Mouse (Mus musculus) B cell, adult 2 months (primary cell): ENCODE measurements around the gene Pde11a.

ENCODE experiments used
- DNase-seq, 2 experiments: peaks; one replicate each; pipeline ENCODE4 v3.0.0; 2022

Gene Pde11a

DNA sequence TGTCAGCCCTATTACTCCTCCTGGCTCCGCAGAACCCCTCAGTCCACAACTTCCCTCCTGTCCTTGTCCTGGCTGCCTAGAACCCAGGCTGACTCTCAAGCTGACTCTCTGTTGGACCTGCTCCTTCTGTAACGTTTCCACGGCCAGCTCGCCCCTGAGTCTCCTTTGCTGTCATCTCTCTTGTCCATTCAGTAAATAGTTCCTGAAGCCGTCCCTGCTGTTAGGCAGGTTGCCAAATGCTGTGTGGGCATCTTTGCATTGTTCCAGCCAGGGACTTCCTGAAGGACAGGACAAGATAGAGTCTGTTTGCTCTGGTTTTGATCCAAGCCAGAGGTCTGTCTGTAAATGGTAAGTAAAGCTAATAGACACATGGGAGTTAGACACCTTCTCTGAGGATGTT is 250.2 kb downstream of the Pde11a start:
- DNase-seq, result no peak

DNA sequence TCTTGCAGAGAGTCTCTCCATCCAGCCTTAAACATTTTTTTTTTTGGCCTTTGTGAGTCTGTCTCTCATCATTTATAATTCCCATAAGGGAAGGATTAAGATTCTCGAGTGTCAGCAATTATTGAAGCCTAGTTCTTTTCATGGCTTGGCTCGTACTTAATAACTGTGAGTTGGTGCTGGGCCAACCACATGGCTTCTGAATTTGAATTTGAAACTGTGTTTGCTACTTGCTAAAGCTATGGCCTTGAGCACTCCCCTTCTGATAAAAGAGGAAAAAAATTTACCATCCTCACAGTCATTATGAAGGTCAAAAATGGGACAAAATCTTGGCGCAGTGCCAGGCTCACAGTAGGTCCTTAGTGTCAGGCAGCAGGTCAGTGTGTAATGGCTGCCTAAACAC is 251.4 kb downstream of the Pde11a start:
- DNase-seq, result no peak

DNA sequence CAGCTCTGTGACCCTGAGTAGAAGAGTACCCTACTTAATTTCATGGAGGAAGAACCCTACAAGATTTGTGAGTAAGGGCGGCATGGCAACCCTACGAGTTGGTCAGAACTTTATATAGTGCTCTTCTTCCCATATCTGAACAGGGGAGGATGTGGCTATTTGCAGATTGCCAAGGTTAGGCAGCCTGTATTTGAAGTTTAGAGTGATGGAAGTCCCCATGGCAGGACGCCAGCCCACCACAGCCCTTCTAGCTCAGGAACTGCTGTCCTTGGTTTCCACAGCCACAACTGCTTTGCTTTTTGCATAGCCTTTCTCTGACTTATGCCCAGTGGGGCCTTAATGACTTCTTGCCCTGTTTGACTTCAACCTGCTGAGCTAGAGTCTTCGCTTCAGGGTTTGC is 253.6 kb downstream of the Pde11a start:
- no peak for DNase-seq

DNA sequence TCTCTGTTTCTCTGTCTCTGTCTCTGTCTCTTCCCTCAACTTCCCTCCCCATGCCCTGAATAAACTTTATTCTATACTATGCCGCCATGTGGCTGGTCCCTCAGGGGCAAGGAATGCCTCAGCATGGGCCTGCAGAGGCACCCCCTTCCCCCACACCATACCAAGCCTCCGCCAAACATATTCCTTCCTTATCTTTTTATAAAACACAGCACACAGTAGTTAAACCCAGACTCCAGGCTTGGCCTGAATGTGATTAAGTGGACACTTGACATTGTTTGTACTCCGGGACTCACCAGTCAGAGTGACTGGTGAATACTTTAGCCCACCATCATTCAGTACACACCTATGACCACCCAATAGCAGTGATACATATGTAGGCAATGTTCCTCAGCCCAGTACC is 254.7 kb downstream of the Pde11a start:
- no peak for DNase-seq

DNA sequence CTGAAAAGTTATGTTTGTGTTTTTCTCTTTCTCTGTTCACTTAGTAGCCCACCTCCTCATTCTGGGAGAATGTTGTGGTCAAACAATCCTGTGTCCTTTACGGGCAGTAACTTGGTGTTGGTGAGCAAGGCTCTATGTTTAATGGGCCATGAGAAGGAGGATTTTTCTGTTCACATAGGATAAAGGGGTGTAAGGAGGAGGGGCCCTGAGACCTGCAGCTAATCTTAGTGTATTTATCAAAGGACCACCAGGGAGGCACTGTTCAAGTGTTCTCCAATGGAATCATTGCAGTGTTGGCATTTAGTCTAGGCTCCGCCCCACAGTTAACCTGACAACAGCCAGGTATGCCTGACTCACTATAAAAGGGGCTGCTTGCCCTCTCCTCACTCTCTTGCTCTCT is 255.2 kb downstream of the Pde11a start:
- no peak for DNase-seq

DNA sequence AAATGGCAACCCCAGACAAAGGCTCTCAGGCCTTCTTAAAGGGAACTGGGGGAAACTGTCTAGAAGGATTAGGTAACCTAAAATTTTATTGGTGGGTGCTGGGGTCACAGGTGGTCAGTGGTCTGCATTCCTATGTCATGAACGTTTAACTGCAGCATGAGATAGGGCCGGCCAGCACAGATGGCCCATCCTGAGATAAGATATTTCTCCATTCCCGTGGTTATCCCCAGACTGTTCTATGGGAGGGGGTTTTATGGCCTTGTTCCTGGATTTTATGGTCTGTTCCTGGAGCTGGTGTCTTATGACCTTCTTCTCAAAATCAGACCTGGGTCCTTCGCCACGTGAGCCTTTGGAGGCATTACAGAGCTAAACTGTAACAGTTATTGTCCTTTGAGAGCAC is 256.6 kb downstream of the Pde11a start:
- no peak for DNase-seq

DNA sequence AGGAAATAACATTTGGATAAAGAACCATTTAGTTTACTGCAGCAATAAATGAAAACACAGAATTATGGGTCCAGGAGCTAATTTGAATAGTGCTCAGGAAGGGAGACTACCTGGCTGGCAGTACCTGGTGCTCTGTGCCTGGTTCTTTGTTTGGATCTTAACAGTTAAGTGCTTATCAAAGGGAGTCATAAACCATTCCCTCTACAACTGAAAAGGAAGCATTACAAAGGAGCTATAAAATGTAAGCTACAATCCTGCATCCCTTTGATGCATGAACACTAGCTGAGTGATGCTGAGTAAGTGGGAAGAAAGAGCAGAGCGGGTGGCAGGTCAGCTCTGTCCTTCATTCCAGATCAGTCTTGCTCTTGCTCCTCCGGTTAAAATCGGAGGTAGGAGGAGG is 258.0 kb downstream of the Pde11a start:
- DNase-seq, result no peak

DNA sequence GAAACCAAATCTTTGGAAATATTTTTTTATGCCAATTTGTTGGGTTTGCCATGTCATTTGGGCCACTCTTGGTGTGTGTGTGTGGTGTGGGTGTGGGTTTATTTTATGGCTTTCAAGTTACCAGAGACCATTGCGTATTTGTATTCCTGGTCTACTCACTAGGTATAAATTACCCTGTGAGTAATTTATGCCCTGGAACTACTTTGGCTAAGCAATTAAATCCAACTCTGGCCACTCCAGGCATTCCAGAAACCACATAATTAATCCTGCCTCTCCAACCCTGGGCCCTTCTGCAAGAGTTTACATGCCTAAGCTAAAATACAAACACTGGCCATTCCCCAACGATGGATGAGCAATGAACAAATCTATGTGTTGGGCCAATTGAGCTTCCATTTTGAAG is 261.7 kb downstream of the Pde11a start:
- DNase-seq, result no peak

DNA sequence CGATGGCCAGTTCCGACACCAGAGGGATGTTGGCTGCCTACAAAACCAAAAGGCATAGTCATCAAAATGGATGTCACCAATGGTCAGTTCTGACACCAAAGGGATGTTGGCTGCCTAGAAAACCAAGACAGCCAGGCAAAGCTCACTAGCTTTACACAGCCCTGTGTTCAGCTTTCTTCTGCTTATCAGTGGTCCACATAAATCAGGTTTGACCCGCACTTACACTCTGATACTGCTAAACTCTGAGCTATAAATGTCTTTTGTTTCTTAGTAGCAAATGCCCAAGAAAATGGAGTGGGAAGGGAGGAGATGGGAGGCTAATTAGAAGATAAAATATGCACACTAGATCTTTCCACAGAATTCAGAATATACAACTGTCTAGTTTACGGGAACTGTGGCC is 262.5 kb downstream of the Pde11a start:
- DNase-seq, result no peak

DNA sequence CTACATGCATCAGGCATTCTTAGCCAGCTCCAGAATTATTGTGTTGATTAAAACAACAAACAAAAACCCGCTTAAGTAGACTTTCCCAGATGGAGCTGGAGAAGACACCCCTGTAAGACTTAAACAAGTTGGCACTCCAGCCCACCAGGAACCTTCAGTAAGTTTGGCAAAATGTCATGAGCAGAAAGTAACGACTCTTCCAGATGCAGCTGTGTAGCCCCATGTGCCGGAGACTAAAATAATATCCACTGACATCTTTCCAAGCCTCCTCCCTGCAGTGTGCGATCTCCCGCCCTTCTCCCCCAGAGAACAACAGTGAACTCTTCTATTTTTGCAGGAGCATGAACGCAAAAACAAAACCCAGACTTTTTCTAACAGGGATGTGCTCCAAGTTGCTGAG is 265.5 kb downstream of the Pde11a start:
- DNase-seq, result no peak

DNA sequence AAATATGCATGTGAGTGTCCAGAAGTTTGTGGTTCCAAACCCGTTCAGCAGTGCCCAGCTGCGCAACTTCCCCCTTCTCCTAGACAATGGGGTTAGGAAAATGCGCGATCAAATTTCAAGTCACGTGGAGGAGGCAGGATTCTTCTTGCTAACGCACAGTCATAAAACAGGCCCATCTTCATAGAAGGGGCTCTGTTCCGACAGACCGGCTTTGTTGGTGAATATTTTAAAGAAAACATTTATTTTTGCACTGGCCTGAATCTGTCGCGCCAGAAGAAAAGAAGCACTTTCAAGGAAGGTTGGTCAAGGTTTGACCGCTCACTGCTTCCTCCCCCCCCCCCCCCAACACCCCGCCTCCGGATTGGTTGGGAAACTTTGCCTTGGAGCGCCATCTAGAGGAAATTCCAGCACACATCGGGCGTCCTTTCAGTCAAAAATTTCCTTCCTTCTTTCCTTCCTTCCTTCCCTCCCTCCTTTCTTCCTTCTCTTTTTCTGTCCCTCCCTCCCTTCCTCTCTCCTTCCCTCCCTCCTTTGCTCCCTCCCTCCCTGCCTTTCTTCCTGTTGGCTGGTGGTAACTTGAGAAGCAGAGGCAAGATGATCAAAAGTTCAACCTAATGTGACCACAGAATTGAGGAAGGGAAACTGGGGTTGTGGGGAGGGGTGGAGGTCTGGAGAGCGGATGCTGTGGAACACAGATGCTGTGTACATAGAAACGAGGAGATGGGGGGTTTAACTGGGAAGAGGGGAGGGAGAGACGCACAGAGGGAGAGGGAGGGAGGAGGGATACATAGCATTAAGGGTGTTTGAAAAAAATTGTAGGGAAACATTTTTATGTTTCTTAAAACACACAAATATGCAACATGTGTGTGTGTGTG is 267.9 kb downstream of the Pde11a start:
- peak; percentile 68 to 76 for DNase-seq

DNA sequence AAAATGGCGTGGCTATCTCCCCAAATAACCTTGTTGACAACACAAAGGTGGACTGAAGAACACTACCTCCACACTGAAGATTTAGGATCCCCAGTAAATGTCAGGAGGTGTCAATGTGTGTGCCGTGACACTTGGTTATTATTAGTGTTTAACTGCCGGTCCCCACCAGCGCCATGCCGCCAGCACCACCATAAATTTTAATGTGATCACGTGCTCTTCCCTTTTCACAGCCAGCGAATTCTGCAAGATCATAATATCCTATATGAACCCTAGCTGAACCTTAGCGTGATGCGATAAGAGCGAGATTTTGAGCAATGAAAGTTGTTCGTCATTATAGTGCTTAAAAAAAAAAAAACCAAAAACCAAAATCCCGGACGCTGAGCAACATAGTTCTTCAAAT is 269.3 kb downstream of the Pde11a start:
- no peak for DNase-seq

DNA sequence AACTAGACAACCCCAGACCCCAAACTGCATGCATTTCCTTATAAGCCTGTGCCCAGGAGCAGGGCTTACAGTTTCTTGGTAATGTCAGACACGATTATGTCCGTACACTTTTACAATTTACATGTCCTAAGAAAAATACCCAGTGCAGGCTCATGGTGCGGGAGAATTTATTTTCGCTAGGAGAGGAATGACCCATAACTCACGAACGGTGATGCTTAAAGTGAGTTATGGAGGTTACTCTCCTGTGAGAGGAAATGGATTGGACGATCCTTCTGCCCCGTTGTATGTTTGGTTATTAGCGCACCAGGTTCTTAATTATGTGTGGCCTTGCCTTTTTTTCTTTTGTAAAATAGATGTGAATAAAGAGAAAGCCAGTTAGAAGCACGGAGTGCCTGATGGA is 270.4 kb downstream of the Pde11a start:
- no peak for DNase-seq

DNA sequence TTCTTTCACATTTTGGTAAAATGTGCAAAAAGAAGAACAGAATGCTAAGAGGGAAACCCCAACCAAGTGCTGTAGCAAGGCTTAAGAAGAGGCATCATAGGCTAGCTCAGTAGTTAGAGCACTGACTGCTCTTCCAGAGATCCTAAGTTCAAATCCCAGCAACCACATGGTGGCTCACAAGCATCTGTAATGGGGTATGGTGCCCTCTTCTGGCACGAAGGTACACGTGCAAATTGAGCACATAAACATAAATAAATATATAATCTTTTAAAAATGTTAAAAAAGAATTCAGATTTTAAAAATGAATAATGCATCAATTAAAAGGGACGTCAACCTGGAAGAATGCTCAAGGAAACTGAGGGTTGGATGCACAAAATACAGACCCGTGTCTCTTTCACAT is 271.4 kb downstream of the Pde11a start:
- no peak for DNase-seq

DNA sequence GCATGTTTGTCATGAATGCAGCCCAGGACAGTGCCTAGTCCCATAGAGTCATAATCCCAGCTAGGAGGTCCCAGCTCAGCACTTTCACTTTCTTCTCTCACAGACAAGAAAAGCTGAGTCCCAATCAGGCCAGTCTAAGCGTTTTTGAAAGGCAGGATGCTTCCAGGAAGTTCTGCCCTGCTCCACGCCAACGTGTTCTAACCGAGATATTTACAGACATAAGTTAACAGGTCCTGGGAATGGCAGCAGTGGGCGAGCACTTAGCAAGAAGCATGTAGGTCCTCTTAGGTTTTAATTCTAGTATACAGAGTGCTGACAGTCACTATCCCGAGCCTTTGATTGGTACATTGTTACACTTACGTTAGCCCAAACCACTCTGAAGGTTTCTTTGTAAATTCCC is 273.3 kb downstream of the Pde11a start:
- DNase-seq, result no peak

DNA sequence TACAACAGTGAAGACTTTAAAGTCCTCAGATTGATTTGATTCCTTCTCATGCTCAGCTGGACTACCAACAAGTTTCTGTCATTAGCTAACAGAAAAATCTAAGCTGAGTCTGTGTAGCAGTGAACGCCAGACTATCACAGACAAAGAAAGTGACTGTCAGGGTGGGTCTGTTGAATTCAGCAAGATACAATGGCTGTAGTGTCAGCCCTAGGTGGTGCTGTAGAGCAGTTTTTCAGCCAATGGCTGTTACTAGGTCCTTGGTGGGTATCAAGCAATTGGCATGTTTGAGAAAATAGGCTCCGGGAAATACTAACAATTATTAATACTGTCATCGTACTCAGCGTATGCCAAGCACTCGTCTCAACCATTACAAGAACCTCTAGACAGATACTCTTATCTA is 274.5 kb downstream of the Pde11a start:
- no peak for DNase-seq

DNA sequence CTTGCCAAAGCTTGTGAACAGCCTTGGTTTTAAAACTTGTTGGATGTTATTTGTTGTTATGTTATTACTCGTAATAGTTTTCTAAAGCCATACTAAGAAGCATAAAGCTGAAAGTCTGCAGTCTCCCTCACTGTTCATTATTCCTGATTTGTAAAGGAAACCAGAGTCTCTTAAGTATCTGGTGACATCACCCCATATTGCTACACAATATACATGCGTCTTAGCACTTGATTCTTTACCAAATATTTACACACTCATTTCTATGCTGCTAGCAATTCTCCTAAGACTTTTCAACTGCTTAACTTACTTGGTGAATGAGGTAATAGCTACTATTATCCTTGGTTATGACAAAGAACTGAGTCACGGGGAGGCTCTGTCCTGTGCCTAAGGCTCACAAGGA is 278.4 kb downstream of the Pde11a start:
- no peak for DNase-seq

DNA sequence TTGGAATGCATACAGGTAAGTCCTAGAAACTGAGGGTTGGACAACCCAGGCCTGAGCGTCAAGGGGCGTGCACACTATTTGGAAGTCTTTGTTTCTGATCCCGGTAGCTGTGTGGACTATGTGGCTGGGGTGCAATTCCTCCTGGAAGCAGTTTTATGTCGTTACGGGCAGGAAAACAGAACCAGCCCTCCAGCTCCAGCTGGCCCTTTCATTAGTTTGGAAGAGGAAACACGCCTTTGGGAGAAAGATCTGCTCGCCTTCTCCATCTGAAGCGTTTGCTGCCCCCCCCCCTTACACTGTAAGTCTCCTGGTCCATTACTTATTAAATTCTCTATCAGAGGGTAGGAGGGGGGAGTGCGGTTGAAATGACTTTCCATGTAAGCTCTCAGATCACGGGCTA is 279.0 kb downstream of the Pde11a start:
- no peak for DNase-seq

DNA sequence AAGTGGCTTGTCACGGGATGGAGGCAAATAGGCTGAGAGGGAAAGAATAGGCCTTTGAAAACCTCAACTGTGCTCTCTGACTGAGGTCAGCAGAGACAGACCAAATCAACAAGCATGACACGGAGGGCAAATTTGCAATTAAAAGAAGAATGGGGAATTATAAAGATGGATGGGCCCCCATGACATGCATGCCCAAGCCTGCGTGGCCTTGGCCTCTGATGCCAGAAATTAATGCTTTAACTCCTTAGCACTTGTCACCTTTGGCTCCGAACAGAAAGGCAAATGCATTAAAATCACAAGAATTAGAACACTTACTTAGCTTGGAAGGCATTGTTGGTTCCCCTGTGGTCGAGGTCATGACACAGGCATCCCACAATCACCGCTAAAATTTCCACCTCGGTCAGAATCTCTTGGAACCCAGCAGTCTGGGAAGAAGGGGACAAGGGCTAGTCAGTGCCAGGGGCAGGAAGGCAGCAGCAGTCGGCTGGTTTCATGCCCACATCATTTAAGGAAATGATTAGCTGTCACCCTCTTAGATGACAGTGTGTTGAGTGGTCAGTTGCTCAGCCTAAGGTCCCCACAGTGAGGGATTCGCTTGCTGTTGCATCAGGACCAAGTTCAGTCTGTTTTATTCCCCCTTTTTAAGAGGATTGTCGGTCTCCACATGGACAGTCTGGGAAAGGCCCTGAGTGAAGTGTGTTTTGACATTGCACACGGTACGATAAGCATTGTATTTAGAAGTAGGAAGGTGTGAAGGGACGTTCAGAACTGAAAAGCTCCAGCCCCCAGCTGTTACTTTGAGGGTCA is 279.7 kb downstream of the Pde11a start:
- DNase-seq, result no peak

DNA sequence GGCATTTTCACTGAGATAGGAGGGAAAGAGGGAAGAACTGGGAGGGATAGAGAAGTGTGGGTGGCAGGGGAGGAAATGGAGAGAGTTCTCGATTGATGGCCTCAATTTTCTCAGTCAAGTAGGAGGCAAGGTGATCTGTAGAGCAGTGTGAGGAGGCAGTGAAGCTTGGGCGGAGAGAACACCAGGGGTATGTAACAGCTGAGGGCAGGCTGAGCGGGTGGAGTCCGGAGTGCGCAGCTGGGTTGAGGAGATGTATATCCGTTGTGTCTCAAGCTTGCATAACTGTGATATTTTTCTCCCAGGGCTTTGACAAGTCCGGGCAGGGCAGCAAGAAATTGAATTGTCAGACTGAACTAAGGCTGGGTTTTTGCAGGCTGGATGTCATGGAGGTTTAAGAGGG is 281.0 kb downstream of the Pde11a start:
- no peak for DNase-seq

DNA sequence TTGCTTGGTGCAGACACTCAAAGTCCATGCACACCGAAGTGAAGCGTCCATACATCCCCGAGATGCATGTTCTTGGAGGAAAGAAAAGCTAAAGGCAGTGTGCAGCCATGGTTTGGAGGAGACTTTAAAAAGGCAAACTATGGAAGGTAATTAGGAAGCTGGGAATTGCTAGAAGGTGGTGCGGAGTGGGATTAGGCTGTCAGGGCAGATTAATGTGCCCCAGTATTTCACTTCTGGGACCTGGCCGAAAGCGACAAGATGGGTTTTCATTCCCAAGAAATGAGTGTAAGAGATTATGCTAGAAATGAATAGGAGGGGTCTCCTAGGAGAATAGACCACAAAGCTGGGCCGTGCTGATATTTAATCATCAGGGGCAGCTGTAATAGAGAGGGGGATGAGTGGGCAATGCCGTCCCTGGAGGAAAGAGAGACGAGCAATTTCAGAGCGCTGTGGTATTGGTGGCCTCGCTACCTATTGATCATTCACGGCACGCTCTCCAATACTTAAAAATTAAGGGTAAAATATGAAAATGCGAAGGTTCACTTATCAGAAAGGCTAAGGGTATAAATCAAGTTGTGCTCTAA is 284.7 kb downstream of the Pde11a start:
- DNase-seq, result no peak

DNA sequence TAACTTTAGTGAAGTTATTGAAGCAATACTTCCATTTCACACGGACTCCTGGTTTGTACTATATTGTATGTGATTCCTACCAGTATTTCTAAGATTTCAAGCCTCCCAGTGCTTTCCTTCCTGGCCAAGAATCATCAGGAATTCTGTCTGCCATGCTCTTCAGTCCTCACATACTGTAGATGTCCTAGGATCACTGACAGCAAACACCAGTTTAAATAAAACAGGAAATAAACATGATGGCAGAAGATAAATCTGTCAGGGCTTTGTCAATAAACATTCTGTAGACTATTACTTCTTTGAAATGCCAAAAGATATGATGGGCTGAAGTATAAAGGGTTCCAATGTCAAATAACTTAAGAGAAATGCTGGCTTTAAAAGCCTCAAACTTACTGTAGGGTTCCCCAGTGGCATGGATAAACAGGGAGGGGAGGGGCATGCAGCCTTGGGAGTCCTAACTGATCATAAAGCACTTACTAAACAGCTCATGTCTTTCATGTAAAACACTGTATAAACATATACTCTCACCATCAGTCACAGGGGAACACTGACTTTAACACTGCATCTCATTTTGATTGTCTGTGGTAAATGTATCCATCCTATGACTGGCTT is 285.6 kb downstream of the Pde11a start:
- no peak for DNase-seq

DNA sequence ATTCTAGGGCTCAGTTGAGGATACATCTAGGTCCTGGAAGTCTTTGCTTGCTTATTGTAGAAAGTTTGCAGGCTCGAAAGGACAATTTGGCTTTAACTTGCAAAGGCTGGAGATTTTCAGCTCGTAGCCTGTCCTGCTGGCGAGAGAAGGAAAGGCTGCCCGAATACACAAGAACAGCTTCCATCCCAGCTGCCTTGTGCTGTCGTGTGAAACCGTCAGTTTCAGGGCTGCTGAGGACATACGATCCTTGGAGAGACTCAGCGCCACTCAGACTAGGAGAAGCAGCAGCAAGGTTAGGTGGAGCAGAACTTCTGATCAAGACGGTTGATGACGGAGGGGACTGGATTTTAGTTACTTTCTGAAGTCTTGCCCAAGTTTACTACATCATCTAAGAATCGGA is 287.2 kb downstream of the Pde11a start:
- DNase-seq, result no peak

DNA sequence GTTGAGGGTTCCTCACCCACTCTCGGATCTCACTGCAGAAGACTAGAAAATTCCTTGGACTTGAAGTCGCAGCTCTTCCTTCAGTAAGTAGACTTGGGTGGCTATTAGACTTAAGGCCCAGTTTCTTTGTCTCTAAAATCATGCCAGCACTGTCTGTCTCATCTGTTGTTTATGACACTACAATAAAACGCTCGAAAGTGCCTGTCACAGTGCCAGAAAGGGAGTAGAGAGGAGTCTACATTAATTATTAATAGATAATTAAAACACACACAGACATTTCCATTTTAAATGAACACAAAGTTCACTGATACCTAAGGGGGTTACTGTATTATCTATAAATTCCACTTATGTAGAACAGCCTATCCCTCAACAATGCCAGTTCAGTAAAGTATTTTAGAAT is 287.7 kb downstream of the Pde11a start:
- no peak for DNase-seq
